Mouse (Mus musculus) midbrain, embryonic 14.5 days (tissue): Measurements from ENCODE around the gene Htr6. TPM values are rescaled to one million over a fixed set of nuclear protein-coding genes. Genes with fewer than 3 reads are reported as not detected.
A peak's percentile ranks its signal among the peaks of the same experiment; 100 is the strongest.

ENCODE experiments used
- ATAC-seq: fragments of 200-750 bp; cut with Nextera tagmentation; 2 replicates; pipeline ENCODE4 v1.8.0; 2017; ENCODE audit warnings: moderate number of reproducible peaks, moderate library complexity; ENCODE audit not compliant: low FRiP score, low TSS enrichment
- DNase-seq: peaks from one replicate; pipeline ENCODE4 v3.0.0-alpha.2; 2015
- H3K27ac ChIP-seq: fragments of 300-500 bp; sonication (generic); replicated peaks from 2 replicates; pipeline ENCODE4 v1.5.1; 2014; ENCODE audit warnings: mild to moderate bottlenecking, low read depth, low read length, moderate library complexity
- H3K27me3 ChIP-seq: fragments of 300-500 bp; sonication (generic); 2 replicates; pipeline ENCODE4 v1.6.1; 2014; ENCODE audit warnings: low read length, control low read depth, mixed read lengths; ENCODE audit not compliant: control insufficient read depth, insufficient read depth
- H3K36me3 ChIP-seq: fragments of 300-500 bp; sonication (generic); 2 replicates; pipeline ENCODE4 v1.6.1; 2014; ENCODE audit warnings: low read length, control low read depth; ENCODE audit not compliant: control insufficient read depth, insufficient read depth
- H3K4me1 ChIP-seq: fragments of 300-500 bp; sonication (generic); 2 replicates; pipeline ENCODE4 v1.6.1; 2014; ENCODE audit warnings: mild to moderate bottlenecking, antibody characterized with exemption, low read length, control low read depth; ENCODE audit not compliant: control insufficient read depth, insufficient read depth
- H3K4me2 ChIP-seq: fragments of 300-500 bp; sonication (generic); 2 replicates; pipeline ENCODE4 v1.6.1; 2014; ENCODE audit warnings: mild to moderate bottlenecking, low read length, moderate library complexity
- H3K4me3 ChIP-seq: fragments of 300-500 bp; sonication (generic); replicated peaks from 2 replicates; pipeline ENCODE4 v1.5.1; 2014; ENCODE audit warnings: low read depth, low read length
- H3K9ac ChIP-seq: fragments of 300-500 bp; sonication (generic); replicated peaks from 2 replicates; pipeline ENCODE4 v1.6.1; 2014; ENCODE audit warnings: mild to moderate bottlenecking, low read length, moderate library complexity
- H3K9me3 ChIP-seq: fragments of 300-500 bp; sonication (generic); 2 replicates; pipeline ENCODE4 v1.6.1; 2016; ENCODE audit warnings: low read length, control low read depth, mixed read lengths; ENCODE audit not compliant: control insufficient read depth
- WGBS: fragments of 180-500 bp; shearing (Covaris S2); extraction: QIAGEN DNeasy Blood & Tissue Kit; methylation state at CpG from one replicate; pipeline ENCODE4 v1.1.7; 2014; 5-methylcytosine and 5-hydroxymethylcytosine counted together
- polyA plus RNA-seq: library from polyadenylated mRNA; unstranded; fragments of >200 nt; fragmentation: Nextera tagmentation; extraction: Ambion mirVana; gene quantifications from 2 replicates; pipeline ENCODE4 v1.2.1, GENCODE M21; 2014

Gene Htr6
- polyA plus RNA-seq, 1 experiment from 2014 or later = 0.32 TPM

- 63% methylated on average over 5 of the region's 5 CpGs for WGBS
- no peak overlapping the region for H3K27ac ChIP-seq
- H3K4me2 ChIP-seq = no peak overlapping the region
- H3K4me3 ChIP-seq = no peak overlapping the region
- H3K4me1 ChIP-seq = 0 out of 2 replicates have a peak, but pooled peaks cover 4% of the 10 kb centered on the region
- H3K27me3 ChIP-seq = no peaks in the 10 kb centered on the region
- H3K36me3 ChIP-seq = no peaks in the 10 kb centered on the region
- no peak overlapping the region for H3K9ac ChIP-seq
- H3K9me3 ChIP-seq = no peaks in the 10 kb centered on the region
- ATAC-seq = no peak
- DNase-seq = peak; percentile 39
These were observed 29.0 kb downstream of the Htr6 start for GRCm38 (mm10) chr4:139046354-139046753.

- H3K36me3 ChIP-seq = no peaks in the 10 kb centered on the region
- no peak overlapping the region for H3K27ac ChIP-seq
- no peak overlapping the region for H3K4me3 ChIP-seq
- ATAC-seq (no peak), DNase-seq (no peak)
- H3K4me2 ChIP-seq = no peak overlapping the region
- H3K9ac ChIP-seq = no peak overlapping the region
- H3K9me3 ChIP-seq = no peaks in the 10 kb centered on the region
- no peaks in the 10 kb centered on the region for H3K27me3 ChIP-seq
- 96% methylated on average over 5 of the region's 5 CpGs for WGBS
- peaks cover 13% of the 10 kb centered on the region for H3K4me1 ChIP-seq
These were observed 30.8 kb downstream of the Htr6 start for GRCm38 (mm10) chr4:139044566-139044965.

- H3K36me3 ChIP-seq = no peaks in the 10 kb centered on the region
- no peaks in the 10 kb centered on the region for H3K27me3 ChIP-seq
- H3K9me3 ChIP-seq = no peaks in the 10 kb centered on the region
- DNase-seq (no peak), ATAC-seq (no peak)
- H3K27ac ChIP-seq = no peak overlapping the region
- WGBS = 90% methylated on average over 2 of the region's 2 CpGs
- H3K4me2 ChIP-seq = no peak overlapping the region
- H3K9ac ChIP-seq = no peak overlapping the region
- peaks cover 20% of the 10 kb centered on the region for H3K4me1 ChIP-seq
- no peak overlapping the region for H3K4me3 ChIP-seq
These were observed 31.8 kb downstream of the Htr6 start for GRCm38 (mm10) chr4:139043600-139043999.

- no peak overlapping the region for H3K9ac ChIP-seq
- WGBS = 80% methylated on average over 5 of the region's 5 CpGs
- no peak for ATAC-seq
- H3K27ac ChIP-seq = no peak overlapping the region
- no peaks in the 10 kb centered on the region for H3K27me3 ChIP-seq
- DNase-seq = no peak
- no peaks in the 10 kb centered on the region for H3K9me3 ChIP-seq
- H3K4me3 ChIP-seq = no peak overlapping the region
- H3K4me1 ChIP-seq = peaks cover 28% of the 10 kb centered on the region
- no peaks in the 10 kb centered on the region for H3K36me3 ChIP-seq
- H3K4me2 ChIP-seq = no peak overlapping the region
These were observed 32.8 kb downstream of the Htr6 start for GRCm38 (mm10) chr4:139042611-139043010.

DNA sequence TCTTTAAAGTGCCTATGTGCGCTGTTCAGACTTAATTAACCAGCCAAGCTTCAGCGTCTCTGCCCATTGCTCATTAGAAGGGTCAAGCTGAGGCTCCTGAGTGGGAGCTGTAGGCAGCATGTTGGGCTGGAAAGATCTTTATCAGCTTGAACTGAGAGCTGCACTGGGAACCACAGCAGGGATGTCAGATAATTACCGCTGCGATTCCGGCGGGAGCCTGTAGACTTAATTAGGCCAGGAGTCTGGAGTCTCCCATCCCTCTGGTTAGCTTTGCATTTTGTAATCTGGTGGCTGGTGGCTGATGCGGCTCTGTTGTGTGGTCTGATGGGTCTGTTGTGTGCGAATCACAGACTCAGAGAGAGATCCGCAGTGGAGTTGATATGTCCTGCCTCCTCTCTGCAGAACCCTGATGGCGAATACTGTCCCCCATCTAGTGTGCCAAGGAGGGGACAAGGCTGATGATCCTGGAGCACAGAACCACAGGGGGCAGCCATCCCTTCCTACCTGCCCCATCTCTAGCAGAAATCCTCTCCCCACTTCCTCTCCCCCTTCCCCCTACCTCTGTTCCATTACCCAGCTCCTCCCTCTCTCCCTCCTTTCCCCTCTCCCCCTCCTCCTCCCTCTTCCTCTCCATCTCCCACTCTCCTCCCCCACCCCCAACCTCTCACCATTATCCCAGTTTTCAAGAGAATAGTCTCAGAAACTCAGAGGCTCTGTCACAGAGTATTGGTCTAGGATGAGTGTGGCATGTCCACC, 35.1 kb downstream of the Htr6 start:
- no peak overlapping the region for H3K4me3 ChIP-seq
- no peaks in the 10 kb centered on the region for H3K27me3 ChIP-seq
- H3K4me2 ChIP-seq = peak overlapping the region; percentile 33
- no peaks in the 10 kb centered on the region for H3K36me3 ChIP-seq
- WGBS = 6% methylated on average over 10 of the region's 10 CpGs
- ATAC-seq (peak; percentile 53; the same call in 1 of the 2 replicates), DNase-seq (peak; percentile 75)
- peak overlapping the region; percentile 63 for H3K27ac ChIP-seq
- H3K4me1 ChIP-seq = peaks cover 24% of the 10 kb centered on the region
- no peaks in the 10 kb centered on the region for H3K9me3 ChIP-seq
- H3K9ac ChIP-seq = no peak overlapping the region

- Histone ChIP-seq H3K27me3 (no peaks in the 10 kb centered on the region), H3K9me3 (no peaks in the 10 kb centered on the region), H3K4me2 (no peak overlapping the region), H3K4me3 (no peak overlapping the region), H3K36me3 (no peaks in the 10 kb centered on the region), H3K9ac (no peak overlapping the region), H3K27ac (peak overlapping the region; percentile 55), H3K4me1 (peaks cover 24% of the 10 kb centered on the region)
- DNase-seq (peak; percentile 70), ATAC-seq (no peak)
- WGBS = 30% methylated on average over 17 of the region's 17 CpGs
These were observed 37.4 kb downstream of the Htr6 start for GRCm38 (mm10) chr4:139037795-139038607.

DNA sequence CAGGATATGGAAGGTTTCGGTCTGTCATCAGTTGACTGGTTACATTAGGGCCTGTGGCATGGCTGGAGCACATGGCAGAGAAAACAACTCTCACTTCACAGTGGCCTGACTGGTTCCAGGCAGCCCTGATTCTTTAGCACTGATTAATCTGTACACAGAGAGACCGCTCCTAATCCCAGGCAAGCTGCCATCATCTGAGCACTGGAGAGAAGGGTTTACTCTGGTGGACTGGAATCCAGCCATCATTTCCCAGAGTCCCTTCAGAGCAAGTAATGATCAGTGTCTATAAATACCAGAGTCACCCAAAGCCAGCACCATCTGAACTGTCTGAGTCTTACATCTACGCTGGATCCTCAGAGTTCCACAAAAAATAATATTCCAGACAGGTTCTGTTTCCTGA, 39.6 kb downstream of the Htr6 start:
- no peak overlapping the region for H3K4me3 ChIP-seq
- H3K27ac ChIP-seq = no peak overlapping the region
- 91% methylated on average over 3 of the region's 3 CpGs for WGBS
- no peaks in the 10 kb centered on the region for H3K27me3 ChIP-seq
- H3K4me2 ChIP-seq = no peak overlapping the region
- DNase-seq = no peak
- no peaks in the 10 kb centered on the region for H3K36me3 ChIP-seq
- no peaks in the 10 kb centered on the region for H3K9me3 ChIP-seq
- H3K9ac ChIP-seq = no peak overlapping the region
- H3K4me1 ChIP-seq = peaks cover 24% of the 10 kb centered on the region
- ATAC-seq = no peak

DNA sequence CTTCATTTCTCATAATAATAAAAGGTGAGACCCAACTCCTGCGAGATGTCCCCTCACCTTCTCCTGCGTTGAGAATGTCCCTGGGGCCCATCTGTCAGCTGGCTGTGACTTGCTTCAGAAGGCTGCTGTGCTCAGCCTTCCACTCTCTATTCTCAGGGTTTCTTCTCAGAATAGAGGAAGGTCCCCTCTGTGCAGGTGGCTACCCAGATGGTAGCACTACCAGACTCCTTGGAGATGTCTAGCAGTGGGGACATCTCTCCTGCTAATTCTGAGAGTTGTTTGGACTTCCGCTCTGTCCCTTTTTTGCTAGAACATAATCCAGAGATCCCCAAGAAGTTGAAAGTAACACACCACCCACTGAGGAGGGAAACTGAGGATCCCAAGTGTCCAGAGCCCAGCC, 40.4 kb downstream of the Htr6 start:
- ATAC-seq = no peak
- WGBS = 92% methylated on average over 3 of the region's 3 CpGs

More for the DNA sequence above, 40.4 kb downstream of the Htr6 start:
- no peak overlapping the region for H3K9ac ChIP-seq
- H3K27ac ChIP-seq = no peak overlapping the region
- DNase-seq = no peak
- no peak overlapping the region for H3K4me2 ChIP-seq
- H3K9me3 ChIP-seq = no peaks in the 10 kb centered on the region
- peaks cover 19% of the 10 kb centered on the region for H3K4me1 ChIP-seq
- H3K27me3 ChIP-seq = no peaks in the 10 kb centered on the region
- no peaks in the 10 kb centered on the region for H3K36me3 ChIP-seq
- no peak overlapping the region for H3K4me3 ChIP-seq
